Mouse (Mus musculus): Measurements from ENCODE around the gene Iqcf3.

The Iqcf3 gene

DNA sequence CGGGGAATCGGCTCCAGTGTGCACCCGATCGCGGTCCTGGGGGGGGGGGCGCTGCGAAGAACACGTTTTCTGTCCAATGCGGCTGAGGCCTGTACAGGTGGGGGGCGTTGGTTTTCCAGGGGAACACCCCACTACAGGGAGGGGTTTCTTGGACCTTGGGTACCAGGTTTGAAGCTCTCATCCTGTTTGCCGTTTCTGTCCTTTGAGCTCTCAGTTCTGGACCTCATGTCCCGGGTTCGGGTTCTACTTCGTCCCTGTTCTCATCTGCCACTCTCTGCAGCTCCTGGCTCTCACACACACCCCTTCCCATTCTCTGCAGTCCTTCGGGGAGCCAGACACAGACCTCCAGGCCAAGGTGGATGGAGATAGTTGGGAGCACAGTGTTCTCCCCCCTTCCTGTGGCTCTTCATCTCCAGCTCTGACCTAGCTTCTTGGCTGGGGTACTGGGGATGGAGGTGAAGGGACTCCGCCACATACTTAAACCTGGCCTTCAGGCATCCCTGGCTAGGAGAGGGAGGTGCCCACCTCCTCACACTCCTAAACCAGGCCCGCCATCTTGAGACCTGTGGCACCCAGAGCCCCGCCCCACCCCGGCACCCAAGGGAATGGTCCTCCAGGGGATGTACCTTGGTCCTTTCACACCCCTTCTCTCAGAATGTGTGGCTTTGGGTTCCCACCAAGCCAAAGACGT, 107.2 kb downstream of the Iqcf3 start:
- no peak for DNase-seq (ENCODE audit: low spot score in 2 of 2)

DNA sequence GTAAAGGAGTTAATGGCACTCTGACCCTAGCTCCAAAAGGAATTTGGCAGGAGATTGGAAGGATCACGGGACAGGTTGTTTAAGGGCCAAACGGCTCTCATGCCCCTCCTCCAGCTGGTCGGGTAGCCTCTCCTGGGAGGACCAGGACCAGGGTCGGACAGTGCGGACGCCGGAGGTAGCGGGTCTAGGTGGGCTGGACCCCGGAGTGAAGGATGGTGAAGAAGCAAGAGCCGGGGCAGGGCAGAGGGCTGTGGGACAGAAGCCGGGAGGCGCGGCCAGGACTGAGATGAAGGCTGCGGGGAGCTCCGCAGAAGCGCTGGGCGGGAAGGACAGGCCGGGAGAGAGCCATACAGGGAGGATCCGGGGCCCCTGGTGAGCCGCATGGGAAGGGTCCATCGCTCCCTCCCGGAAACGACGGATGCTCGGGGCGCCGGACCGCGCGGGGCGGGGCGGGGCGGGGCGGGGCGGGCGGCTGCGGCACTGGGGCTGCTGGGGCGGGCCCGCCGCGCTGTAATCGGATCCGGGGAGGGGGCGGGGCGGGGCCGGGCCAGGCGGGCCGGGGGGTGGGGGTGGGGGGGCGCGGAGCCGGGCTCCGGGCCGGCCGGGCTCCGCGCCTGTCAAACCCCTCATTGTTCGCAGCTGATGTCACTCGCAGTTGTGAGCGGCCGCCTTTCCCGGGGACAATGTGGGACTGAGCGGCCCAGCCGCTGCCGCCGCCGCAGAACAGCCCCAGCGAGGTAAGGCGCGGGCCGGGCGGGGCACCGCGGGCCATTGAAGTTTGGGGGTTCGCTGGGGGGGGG, 108.0 kb downstream of the Iqcf3 start, which contains the start of gene Pcbp4:
Gene Pcbp4, plus strand, starts transcription at position 21 of the 800 bp plus-strand sequence.
- peak in 1 of 2 experiments; percentile 58 for DNase-seq (ENCODE audit: low spot score in 2 of 2)

Measured in urinary bladder, postnatal 4 days (tissue).